Mouse (Mus musculus): ENCODE data around the gene Agtrap. TPM values are rescaled to one million over a fixed set of nuclear protein-coding genes. Genes with fewer than 3 reads are reported as not detected.
"Not testable (repeated sequence)": the region's sequence is repeated elsewhere in the genome, so short reads cannot be mapped to it uniquely, and the experiment has no call there.

Agtrap gene
- polyA plus RNA-seq (2012; rRNA removed), result 7.5 and 9.6 TPM in 2 replicates

DNA sequence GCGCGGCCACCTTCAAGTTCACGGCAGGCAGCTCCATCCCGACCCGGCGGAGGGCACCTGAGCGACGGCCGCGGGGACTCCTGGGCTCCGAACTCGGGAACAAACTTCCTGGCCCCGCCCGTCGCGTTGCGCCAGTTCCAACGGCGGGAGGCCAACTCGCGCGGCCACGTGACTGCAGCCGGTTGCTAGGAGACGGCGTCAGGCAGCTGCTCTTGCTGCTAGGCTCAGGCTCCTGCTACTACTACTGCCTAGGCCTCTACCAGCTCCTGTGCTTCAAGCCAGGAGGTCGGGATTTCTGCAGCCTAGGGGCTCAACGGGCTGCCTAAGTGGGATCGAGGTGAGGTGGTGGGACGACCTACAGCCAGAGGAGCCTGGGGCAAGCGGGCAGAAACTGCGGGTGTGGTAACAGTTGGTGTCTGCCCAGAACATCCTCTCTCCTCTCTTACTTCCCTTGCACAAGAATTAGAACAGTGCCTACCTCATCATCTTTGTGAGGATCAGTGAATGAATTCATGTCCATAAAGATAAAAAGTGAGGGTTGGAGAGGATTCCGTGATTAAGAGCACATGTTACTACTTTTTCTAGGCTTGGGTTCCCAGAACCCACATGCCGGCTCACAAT lies at the start of gene Agtrap:
Gene Agtrap, minus strand, starts transcription at position 125 of the 621 bp plus-strand sequence.
- DNase-seq (ENCODE audit: extremely low spot score in 1 of 2, low spot score in 1 of 2), result peak; percentile 84 to 95

DNA sequence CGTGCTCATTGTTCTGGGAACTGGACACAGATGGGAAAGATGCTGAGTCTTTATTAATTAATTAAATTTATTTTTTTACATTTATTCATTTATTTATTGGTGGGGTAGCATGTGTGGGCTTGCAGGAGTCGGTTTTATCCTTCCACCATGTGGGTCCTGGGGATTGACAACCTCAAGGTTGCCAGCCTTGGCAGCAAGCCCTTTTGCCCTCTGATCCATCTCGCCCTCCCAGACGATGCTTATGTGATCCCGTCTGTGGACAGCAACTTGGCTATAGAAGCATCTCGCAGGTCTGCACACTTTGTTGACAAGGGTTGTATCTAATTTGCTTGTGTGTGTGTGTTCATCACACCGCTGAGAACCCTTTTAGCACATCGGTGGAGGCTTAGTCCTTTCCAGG lies 49.7 kb upstream of the Agtrap start:
- no peak for DNase-seq (ENCODE audit: extremely low spot score in 1 of 2, low spot score in 1 of 2)

DNA sequence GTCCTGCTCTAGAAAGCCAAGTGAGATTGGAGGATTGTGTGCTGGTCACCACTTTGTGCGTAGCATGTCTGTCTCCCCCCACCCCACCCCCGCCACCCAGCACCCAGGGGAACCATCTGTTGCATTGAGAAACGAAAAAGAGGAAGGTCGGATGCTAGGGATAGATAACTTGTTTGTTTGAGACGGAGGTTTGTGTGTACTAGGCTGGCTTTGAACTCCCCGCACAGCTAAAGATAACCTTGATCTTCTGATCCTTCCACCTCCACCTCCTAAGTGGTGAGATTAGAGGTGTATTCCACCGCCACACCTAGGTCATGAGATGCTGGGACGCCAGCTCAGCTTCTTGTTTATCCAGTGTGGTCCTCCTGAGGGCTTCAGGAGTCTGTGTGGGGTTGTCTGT lies 47.2 kb upstream of the Agtrap start:
- DNase-seq (ENCODE audit: extremely low spot score in 1 of 2, low spot score in 1 of 2), result no peak

DNA sequence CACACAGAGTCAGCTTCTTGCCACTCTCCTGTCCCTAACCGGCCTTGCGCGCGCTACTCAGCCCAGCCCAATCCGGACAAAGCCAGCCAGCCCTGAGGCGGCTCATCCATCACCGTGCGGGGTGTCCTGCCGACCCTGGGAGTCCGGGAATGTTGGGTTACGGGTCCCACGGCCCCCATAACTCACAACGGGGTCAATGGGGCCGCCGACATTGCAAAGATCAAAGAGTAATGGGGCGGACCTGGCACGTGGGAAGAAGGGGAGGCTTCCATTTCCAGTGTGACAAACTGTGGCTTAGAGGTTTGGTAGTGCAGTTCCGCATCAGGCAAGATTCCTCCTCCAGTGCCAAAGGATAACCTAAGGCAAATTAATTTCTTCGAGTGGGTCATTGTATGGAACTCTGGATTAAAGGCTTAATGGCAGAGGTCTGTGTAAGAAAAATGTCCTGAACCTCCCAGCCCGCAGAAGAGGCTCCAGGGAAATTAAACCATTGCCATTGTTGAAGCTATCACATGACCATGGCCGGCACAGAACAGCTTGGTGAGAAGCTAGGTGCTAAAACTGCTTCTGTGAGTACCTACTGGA lies 43.8 kb upstream of the Agtrap start:
- DNase-seq (ENCODE audit: extremely low spot score in 1 of 2, low spot score in 1 of 2), result no peak

DNA sequence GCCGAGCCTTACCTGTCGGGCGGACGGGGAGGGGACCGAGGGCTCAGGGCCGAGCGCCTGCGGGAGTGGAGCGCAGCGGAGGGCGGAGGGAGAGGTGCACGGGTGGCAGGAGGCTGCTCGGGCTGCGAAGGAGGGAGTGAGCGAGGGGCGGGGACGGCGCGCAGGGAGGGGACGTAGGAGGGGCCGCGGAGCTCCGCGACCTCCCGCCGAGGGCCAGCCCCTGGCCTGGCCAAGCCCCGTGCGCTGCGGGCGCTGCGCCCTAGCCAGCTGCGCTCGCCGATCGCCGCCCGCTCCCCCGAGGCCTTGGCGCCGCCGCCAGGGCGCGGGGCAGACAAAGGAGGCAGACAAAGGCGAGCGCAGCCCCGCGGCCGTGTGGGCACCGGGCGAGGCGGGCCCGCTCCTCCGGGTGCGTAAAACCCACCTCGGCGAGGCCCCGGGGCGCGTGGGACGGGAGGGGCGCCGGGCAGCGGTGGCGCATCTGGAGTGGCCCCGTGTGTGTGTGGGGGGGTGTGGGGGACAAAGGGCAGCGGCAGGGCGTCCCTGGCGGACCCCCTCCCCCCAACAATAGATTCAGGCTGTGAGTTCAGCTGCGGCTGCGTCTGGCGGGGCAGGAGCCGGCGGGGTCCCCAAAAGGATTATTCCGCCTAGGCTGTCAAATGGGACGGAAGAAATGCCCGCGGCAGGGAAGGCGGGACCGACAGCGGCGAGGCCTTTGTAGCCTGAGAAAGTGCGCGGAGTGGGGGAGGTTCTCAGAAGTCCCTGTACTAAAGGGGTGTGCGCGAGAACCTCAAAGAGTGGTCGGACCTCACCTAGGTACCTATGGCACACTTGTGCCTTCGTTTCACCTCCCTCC lies 43.0 kb upstream of the Agtrap start, which contains the start of gene Draxin:
Gene Draxin, minus strand, starts transcription at position 138 of the 853 bp plus-strand sequence.
- no peak for DNase-seq (ENCODE audit: extremely low spot score in 1 of 2, low spot score in 1 of 2)

DNA sequence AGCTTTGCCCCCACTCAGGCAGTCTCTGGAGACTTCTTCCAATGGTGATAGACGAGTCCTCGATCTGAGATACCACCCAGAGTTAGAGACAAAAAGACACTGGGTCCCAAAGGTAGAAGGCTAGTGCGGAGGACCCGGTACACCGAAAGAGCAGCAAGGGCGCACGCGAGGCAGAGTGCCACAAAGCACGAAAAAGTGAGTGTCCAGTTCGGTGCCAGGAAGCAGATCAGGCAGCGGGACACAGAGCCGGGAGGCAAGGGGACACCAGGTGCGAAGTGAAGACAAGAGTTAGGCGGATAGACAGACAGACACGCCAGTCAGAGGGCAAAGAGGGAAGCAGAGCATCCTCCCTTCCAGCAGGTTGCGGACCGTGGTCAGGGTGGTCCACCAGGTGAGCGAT lies 42.3 kb upstream of the Agtrap start, which contains the start of gene Mad2l2:
Gene Mad2l2, plus strand, starts transcription at position 252 of the 400 bp plus-strand sequence.
- DNase-seq (ENCODE audit: extremely low spot score in 1 of 2, low spot score in 1 of 2), result no peak

DNA sequence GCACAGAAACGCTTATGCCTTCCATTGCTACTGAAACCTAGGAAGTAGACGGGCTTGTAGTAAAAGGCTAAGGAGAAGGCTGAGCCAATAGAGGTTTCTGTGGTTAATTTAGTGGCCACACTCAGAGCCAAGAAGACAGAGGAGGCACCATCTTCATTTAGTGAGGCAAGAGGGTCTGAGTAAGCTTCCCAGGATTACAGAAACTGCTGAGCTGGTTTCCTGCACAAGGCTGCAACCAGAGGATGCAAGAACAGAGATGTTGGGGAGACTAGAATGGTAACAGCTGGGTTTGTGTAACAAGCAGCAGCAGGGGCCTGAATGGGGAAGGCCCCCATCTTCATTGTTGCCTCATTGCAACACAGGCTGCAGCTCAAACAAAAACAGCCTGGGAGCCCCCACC lies 40.8 kb upstream of the Agtrap start:
- no peak for DNase-seq (ENCODE audit: extremely low spot score in 1 of 2, low spot score in 1 of 2)

DNA sequence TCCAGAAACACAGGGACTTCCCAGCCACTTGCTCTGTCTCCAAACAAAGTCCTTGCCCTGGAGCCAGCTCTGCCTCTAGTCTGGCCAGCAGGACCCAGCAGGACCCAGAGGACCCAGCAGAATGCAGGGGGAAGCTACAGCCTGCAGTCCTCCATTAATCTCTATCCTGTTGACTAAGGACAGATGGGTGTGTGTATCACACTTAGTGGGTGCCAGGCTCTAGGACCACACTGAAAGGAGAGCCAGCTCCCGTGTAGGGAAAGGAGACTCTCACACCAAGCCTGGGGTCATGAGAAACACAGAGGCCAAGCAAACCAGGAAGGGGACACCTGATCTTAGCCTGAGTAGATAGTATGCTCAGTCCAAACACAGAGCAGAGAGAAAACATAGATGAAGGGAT lies 40.4 kb upstream of the Agtrap start:
- no peak for DNase-seq (ENCODE audit: extremely low spot score in 1 of 2, low spot score in 1 of 2)

DNA sequence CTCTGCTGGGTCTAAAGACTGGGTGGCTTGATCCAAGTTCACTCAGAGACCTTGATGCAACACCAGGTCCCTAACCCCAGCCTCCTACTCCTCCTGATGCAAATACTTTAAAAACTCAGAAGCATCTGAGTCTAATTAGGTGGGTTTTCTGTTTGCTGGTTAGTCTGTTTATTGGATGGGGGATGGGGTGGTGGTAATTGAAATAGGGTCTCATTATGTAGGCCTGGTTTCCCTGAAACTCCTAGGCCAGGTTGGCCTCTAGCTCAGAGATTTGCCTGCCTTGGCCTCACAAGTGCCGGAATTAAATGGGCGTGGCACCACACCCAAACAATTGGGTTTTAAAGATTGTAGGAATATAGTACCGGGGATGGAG lies 34.8 kb upstream of the Agtrap start:
- DNase-seq (ENCODE audit: extremely low spot score in 1 of 2, low spot score in 1 of 2), result no peak

DNA sequence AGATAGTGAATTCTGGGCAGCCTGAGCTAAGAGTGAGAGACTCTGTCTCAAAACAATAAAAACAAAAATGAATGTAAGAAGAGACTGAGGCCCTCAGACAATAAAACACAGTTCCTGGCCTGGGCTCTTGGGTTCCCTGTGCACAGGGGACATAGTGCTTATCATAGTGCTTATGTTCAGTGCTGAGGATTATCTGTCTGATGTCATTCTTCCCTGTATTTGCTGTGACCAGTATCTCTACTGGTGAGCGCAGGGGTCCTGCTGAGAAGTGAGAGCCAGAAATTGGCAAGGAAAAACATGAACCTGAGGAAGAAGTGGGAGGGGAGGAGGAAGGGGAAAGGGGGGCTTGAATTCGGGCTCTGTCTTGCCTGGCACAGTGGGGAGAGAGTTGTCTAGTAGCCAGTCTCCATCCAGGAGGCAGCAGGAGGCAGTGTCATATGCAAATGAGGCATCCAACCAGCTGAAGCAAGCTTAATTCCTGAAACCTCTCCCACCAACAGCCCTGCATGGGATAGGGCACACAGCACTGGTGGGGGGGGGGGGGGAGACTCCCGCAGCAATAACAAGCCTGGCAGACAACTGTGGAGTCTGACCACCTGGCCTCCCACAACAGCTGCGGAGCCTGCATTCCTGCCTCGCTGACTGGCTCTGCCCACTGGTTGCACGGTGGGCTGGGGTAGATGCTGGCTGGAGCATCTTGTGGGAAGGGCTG lies 34.3 kb upstream of the Agtrap start:
- no peak for DNase-seq (ENCODE audit: extremely low spot score in 1 of 2, low spot score in 1 of 2)

DNA sequence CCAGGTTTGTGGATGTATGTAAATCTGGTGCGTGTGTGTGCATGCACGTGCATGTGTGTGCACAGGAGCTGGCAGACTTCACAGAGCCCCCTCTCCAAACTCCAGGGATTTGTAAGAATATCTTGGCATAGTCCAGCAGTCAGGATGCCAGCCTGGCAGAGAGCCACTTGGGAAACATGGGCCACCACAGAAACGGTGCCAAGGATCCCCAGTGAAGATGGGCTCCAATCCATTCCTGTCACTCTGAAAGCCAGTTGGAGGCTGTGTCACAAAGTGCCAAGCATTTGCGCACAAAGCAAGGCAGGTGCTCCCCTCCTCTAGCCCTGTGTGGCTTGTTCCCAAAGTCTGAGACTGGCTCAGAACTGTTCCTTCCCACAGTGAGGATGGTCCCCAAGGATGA lies 33.5 kb upstream of the Agtrap start:
- DNase-seq (ENCODE audit: extremely low spot score in 1 of 2, low spot score in 1 of 2), result peak; percentile 33 to 56

DNA sequence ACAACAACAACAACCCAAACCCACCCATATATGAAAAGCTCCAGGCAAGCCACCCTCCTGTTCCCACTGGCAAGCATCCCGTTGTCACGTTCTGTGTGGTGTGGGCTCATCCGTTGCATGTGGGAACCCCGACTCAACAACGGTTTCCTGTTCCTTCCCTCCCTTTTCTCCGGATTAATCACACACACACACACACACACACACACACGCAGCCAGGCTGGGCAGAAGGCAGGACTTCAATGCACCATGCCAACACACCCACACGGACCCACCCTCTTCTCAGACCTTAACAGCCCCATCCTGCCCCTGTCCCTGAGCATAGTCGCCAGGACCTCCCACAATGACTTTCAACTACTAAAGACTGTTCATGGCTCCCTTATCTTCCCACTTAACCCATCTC lies 32.7 kb upstream of the Agtrap start:
- DNase-seq (ENCODE audit: extremely low spot score in 1 of 2, low spot score in 1 of 2), result no peak

DNA sequence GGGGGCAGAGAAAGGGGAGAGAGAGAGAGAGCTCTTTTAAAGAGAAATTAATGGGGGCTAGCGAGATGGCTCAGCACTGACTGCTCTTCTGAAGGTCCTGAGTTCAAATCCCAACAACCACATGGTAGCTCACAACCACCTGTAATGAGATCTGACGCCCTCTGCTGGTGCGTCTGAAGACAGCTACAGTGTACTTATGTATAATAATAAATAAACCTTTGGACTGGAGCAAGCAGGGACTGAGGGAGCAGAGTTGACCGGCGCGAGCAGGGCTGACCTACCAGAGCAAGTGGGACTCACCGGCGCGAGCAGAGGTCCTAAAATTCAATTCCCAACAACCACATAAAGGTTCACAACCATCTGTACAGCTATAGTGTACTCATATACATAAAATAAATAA lies 31.7 kb upstream of the Agtrap start:
- DNase-seq (ENCODE audit: extremely low spot score in 1 of 2, low spot score in 1 of 2), result not testable (repeated sequence)

DNA sequence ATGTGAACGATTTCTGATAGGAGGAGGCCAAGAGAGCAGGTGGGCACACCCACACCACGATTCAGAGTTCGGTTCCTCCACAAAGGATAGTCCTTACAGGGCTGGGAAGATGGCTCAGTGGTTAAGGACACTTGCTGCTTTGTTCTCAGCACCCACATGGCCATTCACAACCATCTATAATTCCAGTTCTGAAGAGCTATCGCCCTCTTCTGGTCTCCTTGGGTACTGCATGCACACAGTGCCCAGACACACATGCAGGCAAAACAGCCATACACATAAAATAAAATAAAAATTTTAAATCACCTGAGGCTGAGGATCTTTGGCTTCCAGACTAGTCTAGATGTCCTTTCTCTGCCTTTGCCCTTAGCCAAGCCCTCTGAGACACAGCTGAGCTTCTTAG lies 29.6 kb upstream of the Agtrap start:
- DNase-seq (ENCODE audit: extremely low spot score in 1 of 2, low spot score in 1 of 2), result no peak

DNA sequence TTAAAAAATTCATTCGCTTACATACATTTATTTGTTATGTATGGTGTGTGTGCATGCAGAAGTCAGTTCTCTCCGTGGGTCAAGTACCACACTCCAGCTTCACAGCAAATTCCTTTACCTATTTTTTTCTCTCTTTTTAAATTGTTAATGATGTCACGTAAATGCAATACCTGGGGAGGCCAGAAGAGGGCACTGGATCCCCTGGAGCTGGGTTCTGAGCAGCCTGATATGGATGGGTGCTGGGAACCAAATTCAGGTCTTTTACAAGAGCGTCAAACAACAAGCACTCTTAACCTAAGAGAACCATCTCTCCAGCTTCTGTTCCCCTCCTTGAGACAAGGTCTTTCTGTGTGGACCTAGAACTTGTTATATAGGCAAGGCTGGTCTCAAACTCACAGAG lies 28.8 kb upstream of the Agtrap start:
- DNase-seq (ENCODE audit: extremely low spot score in 1 of 2, low spot score in 1 of 2), result no peak

DNA sequence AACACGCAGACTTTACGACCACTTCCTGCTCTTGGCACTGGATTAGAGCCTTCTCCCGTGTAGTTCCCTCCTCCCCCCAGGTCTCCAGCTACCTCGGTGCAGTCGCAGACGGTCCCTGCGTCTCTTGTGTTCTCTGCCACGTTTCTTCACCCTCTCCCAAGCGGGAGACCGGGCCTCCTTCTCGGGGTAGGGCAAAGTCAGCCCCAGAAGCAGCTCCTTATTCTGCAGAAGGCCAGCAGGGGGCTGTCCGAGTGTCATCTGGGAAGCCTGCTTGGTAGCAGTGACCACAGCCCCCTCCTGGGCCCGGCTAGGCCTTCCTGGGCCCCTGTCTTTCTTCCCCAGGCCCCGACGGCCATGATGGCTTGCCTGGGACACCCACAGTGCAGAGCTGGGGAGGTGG lies 27.6 kb upstream of the Agtrap start:
- DNase-seq (ENCODE audit: extremely low spot score in 1 of 2, low spot score in 1 of 2), result no peak

DNA sequence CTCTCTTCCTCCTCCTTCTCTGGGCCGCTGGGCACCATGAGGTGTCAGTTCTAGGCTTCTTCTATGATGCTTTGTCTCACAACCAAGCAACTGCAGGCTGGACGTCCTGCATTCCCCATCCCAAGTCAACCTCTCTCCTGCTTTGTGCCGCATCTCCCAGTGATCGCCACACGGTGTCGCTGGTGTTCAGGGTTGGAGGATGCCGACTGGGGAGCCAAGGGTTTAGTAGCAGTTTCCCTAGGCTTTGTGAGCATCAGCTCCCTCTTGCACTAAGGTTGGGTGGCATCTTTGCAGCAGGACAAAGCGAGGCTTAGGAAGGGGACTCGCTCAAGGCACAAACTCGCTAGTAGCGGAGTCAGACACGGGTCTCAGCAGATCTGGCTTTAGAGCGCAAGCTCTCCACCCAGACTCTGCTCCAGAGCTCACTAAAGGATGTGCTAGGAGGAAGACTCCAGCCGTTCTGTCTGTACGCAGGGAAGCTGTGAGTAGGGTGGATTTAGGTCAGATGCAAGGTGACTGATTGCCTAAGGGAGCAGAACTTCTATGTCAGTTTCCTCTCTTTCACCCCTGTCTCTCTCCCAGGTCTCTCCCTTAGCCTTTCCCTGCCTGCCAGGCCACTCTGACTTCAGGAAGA lies 27.0 kb upstream of the Agtrap start:
- DNase-seq (ENCODE audit: extremely low spot score in 1 of 2, low spot score in 1 of 2), result peak; percentile 26 to 90

DNA sequence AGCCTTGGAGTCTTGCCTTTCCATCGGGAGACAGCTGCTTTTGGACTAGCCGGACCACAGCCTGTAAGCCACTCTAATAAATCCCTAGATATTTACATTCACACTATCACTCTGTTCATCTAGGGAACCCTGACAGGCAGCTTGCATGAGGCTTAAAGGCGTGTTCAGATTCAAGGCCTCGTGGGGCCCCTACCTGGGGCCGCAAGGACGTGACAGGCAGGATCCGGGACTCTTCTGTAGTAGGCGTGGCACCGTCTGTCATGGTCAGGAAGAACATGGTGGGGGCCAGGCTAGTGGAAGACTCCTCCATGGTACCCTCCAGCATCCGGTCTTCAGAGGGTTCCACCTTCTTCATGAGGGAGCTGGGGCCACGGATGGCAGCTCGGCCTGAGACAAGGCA lies 24.7 kb upstream of the Agtrap start:
- DNase-seq (ENCODE audit: extremely low spot score in 1 of 2, low spot score in 1 of 2), result no peak

DNA sequence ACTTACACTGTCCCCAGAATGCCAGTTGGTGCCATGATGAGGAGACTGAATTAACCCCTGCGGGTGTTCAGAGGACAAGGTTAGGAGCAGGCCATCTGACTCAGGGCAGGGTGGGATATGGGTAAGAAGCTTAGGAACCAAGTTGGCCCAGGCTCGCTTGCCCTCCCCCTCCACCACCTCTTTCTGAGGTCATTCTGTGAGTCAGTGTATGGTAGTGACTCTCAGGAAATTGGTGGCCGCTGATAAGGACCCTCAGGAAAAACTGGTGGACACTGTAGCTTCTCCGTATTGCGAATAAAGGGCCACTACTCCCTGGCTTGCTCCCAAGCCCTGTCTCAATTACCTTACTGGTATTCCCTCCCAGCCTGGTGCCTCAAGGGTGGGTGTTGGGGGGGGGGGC lies 21.4 kb upstream of the Agtrap start:
- DNase-seq (ENCODE audit: extremely low spot score in 1 of 2, low spot score in 1 of 2), result no peak

DNA sequence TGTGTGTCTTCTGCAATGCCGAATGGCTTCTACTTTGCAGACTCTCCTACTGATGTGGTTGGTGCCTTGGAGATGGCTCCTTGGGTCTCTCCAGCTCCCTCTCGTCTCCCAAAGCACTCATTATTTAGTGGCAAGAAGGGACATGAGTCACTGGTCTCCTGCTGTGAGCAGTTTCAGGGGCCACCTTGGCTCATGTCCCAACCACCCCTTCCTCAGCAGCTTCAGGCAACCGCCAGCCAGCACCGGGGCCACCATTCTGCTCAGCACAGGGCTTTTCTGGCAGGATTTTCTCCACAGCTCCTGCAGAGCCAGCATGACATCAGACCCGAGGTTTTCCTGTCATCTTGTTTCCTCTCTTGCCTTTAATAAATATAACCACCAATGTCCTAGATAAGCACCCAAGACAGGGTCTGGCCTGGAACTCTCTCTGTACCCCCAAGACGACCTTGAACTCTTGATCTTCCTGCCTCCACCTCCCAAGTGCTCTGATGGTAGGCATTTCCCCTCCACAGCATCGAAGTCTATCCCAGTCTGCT lies 20.8 kb upstream of the Agtrap start:
- DNase-seq (ENCODE audit: extremely low spot score in 1 of 2, low spot score in 1 of 2), result no peak

Data from frontal cortex, adult 2 months (tissue).